Comparison of ENCODE assay signal across 10 mouse cellular contexts in genomic region chr6:50009339-50009738, GRCm38 (mm10).
A peak's percentile ranks its signal among the peaks of the same experiment; 100 is the strongest.
DNase-seq lines count a peak whose midpoint lies in the region; ATAC-seq and TF ChIP-seq lines count a peak whose summit lies in the region.
"Had no signal": no experiment of that assay in that cellular context is flagged by ENCODE, and none has a peak within 500 bp of the region (broad histone marks: within the 10 kb centered on the region; RNA-seq: fewer than 3 reads in every experiment).

No protein-coding gene starts in this region.

- TF ChIP-seq CTCF in lung, embryonic 14.5 days (IDR thresholded peaks at IDR 0.05; ENCODE audit: low read depth): no peak

- 31% methylated on average over 7 of the region's 7 CpGs for WGBS in lung, embryonic 14.5 days
- 8% methylated on average over 7 of the region's 7 CpGs for WGBS in liver, embryonic 16.5 days (ENCODE audit: insufficient replicate concordance)

- ATAC-seq in lung, embryonic 14.5 days (ENCODE audit: insufficient read depth): peak; percentile 41
- ATAC-seq in inflammation-experienced regulatory T-cells, adult 6 months: peak; percentile 82
- 0 out of 2 replicates have a peak, but pooled peaks have one; percentile 35 for ATAC-seq in liver, embryonic 16.5 days (ENCODE audit: low read depth)

- no peak overlapping the region for H3K4me2 ChIP-seq in lung, embryonic 14.5 days
- H3K4me2 ChIP-seq in liver, embryonic 16.5 days (ENCODE audit: low read depth, low read length): no peak overlapping the region
- H3K4me2 ChIP-seq: neural tube, embryonic 13.5 days; stomach, embryonic 15.5 days had no signal

- H3K9me3 ChIP-seq in lung, embryonic 14.5 days (ENCODE audit: low read depth, low read length): no peaks in the 10 kb centered on the region
- H3K9me3 ChIP-seq in liver, embryonic 16.5 days (replicated peaks; ENCODE audit: control insufficient read depth, low read length): no peaks in the 10 kb centered on the region
- H3K9me3 ChIP-seq: neural tube, embryonic 13.5 days; stomach, embryonic 15.5 days had no signal

- peaks cover 5% of the 10 kb centered on the region; the same call in 1 of the 2 replicates for H3K4me1 ChIP-seq in lung, embryonic 14.5 days (ENCODE audit: insufficient read depth)
- H3K4me1 ChIP-seq in liver, embryonic 16.5 days (ENCODE audit: control insufficient read depth, low read depth, low read length): no peaks in the 10 kb centered on the region; the same call in 1 of the 2 replicates

- no peaks in the 10 kb centered on the region for H3K27me3 ChIP-seq in lung, embryonic 14.5 days (ENCODE audit: insufficient read depth, low read length)
- H3K27me3 ChIP-seq in liver, embryonic 16.5 days (ENCODE audit: control insufficient read depth, insufficient read depth, low read depth, low read length): no peaks in the 10 kb centered on the region
- H3K27me3 ChIP-seq: neural tube, embryonic 13.5 days; stomach, embryonic 15.5 days had no signal

- no peaks in the 10 kb centered on the region for H3K36me3 ChIP-seq in lung, embryonic 14.5 days (ENCODE audit: insufficient read depth)
- no peaks in the 10 kb centered on the region for H3K36me3 ChIP-seq in liver, embryonic 16.5 days (ENCODE audit: control insufficient read depth, insufficient read depth)
- H3K36me3 ChIP-seq: neural tube, embryonic 13.5 days; stomach, embryonic 15.5 days had no signal

- H3K9ac ChIP-seq in lung, embryonic 14.5 days: no peak overlapping the region
- no peak overlapping the region for H3K9ac ChIP-seq in liver, embryonic 16.5 days (ENCODE audit: low read depth, low read length)
- H3K9ac ChIP-seq: liver, embryonic 14.5 days; neural tube, embryonic 13.5 days; stomach, embryonic 15.5 days had no signal

- DNase-seq in lung, embryonic 14.5 days: peak; percentile 55
- no peak for DNase-seq in lung, adult 18-20 months
- peak; percentile 85 for DNase-seq in thymus, postnatal 25 days
- DNase-seq in embryo, embryonic 9.5 days (ENCODE audit: extremely low spot score): no peak
- no peak for DNase-seq in Muller cell, postnatal 12 days (ENCODE audit: inconsistent ontology term)

- peak overlapping the region; percentile 16; the same call in 1 of the 2 replicates for H3K27ac ChIP-seq in lung, embryonic 14.5 days (ENCODE audit: low read depth)
- H3K27ac ChIP-seq in liver, embryonic 16.5 days (ENCODE audit: low read length): no peak overlapping the region
- H3K27ac ChIP-seq: liver, embryonic 14.5 days; neural tube, embryonic 13.5 days; stomach, embryonic 15.5 days had no signal

- H3K4me3 ChIP-seq in lung, embryonic 14.5 days (ENCODE audit: low read depth, low read length): no peak overlapping the region
- no peak overlapping the region for H3K4me3 ChIP-seq in liver, embryonic 16.5 days (ENCODE audit: low read depth, low read length)
- H3K4me3 ChIP-seq: neural tube, embryonic 13.5 days; stomach, embryonic 15.5 days had no signal

Comparison
In these comparisons a context has a peak if more than half of its experiments do, and no peak if none do; other contexts are left out.
1. DNase-seq: peak in lung, embryonic 14.5 days (single experiment) and thymus, postnatal 25 days (single experiment); none in lung, adult 18-20 months (0 of 2), embryo, embryonic 9.5 days (single experiment) and Muller cell, postnatal 12 days (single experiment).
2. Peak in every context shown above with its lines, with median percentiles within 50 percentile points of each other: ATAC-seq.